Mouse (Mus musculus) E14TG2a.4 (cell line): ENCODE measurements at regions not wholly inside any gene's neighbourhood (a gene's known extent, or its start where the extent isn't known, plus 50 kb on each side); places are given as distances from the start of the nearest gene placed in this dataset.

Source experiments
- CTCF ChIP-seq: conservative IDR thresholded peaks from 2 replicates; pipeline ENCODE4 v1.5.1; 2014; ENCODE audit warnings: low read length
- POU5F1 ChIP-seq: IDR thresholded peaks from 2 replicates; pipeline ENCODE4 v1.6.1; 2014; ENCODE audit warnings: low read length, borderline replicate concordance

DNA sequence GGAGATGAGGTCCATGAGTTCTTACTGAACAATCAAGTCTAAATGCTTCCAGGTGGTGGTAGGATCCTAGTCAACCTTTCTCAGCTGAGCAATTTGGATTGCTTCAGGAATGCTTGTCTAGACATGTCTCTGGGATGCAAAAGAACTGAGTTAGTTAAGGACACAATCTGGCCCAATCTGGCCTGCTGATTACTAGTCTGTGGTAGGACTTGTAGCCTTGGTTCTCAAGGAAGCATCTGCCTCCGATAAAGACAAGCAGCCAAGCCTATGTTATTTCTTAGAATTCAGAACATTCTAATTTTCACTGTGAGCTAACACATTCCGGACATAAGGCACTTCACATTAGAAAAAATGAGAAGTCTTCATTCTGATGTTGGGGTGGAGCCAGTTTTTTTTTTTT is 298.5 kb downstream of the Cetn3 start:
- TF ChIP-seq CTCF (no peak), POU5F1 (no peak)
